Mouse (Mus musculus): ENCODE data around the gene 2310011J03Rik.
A peak's percentile ranks its signal among the peaks of the same experiment; 100 is the strongest.

The 2310011J03Rik gene

GRCm38 (mm10) chr10:80314494-80315001, 5.8 kb downstream of the 2310011J03Rik start:
- DNase-seq: no peak

DNA sequence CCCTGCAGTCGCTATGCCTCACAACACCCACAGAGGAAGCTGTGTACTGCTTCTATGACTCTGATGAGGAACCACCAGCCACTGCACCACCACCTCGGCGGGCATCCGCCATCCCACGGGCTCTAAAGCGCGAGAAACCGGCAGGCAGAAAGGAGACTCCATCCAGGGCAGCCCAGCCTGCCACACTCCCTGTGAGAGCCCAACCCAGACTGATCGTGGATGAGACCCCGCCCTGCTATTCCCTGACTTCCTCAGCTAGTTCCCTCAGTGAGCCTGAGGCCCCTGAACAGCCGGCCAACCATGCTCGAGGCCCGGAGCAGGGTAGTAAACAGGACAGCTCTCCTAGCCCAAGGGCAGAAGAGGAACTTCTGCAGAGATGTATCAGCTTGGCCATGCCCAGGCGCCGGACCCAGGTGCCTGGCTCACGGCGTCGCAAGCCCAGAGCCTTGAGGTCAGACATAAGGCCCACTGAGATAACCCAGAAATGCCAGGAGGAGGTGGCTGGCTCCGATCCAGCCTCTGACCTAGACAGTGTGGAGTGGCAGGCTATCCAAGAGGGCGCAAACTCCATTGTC, 6.6 kb downstream of the 2310011J03Rik start:
- no peak for DNase-seq

- no peak for DNase-seq
Observed at GRCm38 (mm10) chr10:80312586-80313504, 7.5 kb downstream of the 2310011J03Rik start.

GRCm38 (mm10) chr10:80311560-80311959, 8.8 kb downstream of the 2310011J03Rik start:
- DNase-seq: no peak

- peak; percentile 33 for DNase-seq
Observed at GRCm38 (mm10) chr10:80304862-80305261, 15.5 kb downstream of the 2310011J03Rik start.

DNA sequence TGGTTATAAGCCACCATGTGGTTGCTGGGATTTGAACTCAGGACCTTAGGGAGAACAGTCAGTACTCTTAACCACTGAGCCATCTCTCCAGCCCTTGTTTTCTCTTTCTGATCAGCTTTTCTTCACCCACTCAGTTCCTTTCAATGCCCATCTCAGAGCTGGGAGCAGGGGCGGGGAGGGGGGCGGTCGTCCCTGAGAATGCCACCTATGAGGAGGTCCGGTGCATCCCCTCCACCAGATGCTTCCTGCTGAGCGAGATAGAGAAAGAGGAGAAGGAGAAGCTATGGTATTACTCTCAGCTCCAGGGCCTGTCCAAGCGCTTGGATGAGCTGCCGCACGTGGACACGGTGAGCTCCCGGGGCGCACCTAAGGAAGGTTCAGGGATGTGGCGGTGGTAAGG, 15.9 kb downstream of the 2310011J03Rik start:
- DNase-seq: no peak

GRCm38 (mm10) chr10:80302471-80302881, 17.9 kb downstream of the 2310011J03Rik start:
- peak; percentile 80 for DNase-seq

- no peak for DNase-seq
Observed at GRCm38 (mm10) chr10:80302082-80302355, 18.3 kb downstream of the 2310011J03Rik start.

DNA sequence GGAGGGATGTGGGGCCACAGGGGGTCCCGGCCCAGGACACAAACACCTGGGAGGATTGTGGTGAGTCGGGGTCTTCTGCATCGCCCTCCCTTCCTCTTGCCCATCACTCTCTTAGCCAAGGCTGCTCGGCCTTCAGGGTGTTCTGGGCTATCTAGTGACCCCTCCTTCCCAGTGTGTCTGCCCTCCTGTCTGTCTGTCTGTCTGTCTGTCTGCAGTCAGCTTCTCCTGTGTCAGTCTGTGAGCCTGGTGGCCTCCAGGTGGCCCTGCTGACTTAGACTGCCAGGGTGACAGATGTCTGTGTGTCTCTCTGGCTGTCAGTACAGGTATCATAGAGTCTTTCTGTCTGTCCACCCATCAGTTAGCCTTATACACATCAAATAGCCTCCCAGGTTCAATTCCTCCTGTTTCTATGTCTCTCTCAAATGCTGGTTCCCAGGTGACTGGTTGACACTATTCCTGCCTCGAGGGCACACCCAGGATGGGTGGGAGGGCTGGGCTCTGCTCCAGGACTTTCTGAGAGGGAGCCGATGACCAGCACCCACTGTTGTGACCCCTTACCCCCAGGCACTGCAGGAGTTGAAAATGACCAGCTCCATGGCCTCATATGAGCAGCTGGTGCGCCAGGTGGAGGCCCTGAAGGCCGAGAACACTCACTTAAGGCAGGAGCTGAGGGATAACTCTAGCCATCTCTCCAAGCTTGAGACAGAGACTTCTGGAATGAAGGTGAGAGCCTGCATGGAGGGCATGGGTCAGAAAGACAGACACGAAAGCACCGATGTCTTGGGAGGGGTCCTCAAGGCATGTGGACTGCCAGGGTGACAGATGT, 18.9 kb downstream of the 2310011J03Rik start:
- no peak for DNase-seq

GRCm38 (mm10) chr10:80300672-80301181, 19.6 kb downstream of the 2310011J03Rik start:
- no peak for DNase-seq

DNA sequence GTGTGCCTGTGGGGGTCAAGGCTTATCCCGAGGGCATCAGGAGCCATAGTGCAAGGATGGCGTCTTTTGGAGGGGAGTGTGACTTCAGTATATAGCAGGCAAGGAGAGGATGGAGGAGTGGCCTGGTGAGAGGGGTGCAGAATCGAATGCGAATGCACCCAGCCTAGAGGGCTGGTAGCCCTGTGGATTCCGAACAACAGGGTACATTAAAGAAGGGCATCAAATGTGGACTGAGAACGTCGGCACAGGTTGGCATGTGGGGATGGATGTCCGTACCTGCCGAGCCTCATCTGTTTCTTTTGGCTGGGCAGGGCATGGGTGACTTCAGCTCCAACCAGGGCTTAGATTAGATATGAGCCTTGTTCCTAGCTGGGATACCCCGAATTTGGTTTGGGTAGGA, 20.5 kb downstream of the 2310011J03Rik start:
- no peak for DNase-seq

- no peak for DNase-seq
Observed at GRCm38 (mm10) chr10:80299301-80299700, 21.0 kb downstream of the 2310011J03Rik start.

- DNase-seq: no peak
Observed at GRCm38 (mm10) chr10:80298571-80299281, 21.6 kb downstream of the 2310011J03Rik start.

GRCm38 (mm10) chr10:80297526-80298133, 22.7 kb downstream of the 2310011J03Rik start:
- no peak for DNase-seq

DNA sequence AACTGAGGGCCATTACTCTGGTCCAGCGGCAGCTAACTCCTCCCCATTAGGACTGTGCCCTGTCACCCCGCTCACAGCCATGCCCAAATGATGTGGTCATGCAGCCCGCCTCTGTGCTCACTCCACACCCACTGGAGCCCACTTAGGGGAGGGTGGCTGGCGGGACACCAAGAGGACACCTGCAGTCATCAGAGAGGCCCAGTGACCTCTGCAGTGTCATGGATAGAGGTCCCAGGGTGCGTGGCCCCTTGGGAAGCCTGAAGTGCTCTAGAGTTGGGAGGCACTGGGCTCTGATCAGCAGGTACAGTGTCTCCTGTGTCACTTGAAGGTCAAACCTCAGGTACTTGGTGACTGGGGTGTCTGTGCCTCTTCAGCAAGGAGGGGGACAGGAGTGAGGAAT, 23.5 kb downstream of the 2310011J03Rik start:
- DNase-seq: no peak

- DNase-seq: peak; percentile 75
Observed at GRCm38 (mm10) chr10:80295618-80296425, 24.5 kb downstream of the 2310011J03Rik start, which contains the start of gene Apc2. Apc2 (plus strand) TSS chr10:80295977.

- DNase-seq: no peak
Observed at GRCm38 (mm10) chr10:80294788-80295303, 25.5 kb downstream of the 2310011J03Rik start.

- DNase-seq: no peak
Observed at GRCm38 (mm10) chr10:80294311-80294710, 26.0 kb downstream of the 2310011J03Rik start.

- DNase-seq: no peak
Observed at GRCm38 (mm10) chr10:80293325-80293724, 27.0 kb downstream of the 2310011J03Rik start.

DNA sequence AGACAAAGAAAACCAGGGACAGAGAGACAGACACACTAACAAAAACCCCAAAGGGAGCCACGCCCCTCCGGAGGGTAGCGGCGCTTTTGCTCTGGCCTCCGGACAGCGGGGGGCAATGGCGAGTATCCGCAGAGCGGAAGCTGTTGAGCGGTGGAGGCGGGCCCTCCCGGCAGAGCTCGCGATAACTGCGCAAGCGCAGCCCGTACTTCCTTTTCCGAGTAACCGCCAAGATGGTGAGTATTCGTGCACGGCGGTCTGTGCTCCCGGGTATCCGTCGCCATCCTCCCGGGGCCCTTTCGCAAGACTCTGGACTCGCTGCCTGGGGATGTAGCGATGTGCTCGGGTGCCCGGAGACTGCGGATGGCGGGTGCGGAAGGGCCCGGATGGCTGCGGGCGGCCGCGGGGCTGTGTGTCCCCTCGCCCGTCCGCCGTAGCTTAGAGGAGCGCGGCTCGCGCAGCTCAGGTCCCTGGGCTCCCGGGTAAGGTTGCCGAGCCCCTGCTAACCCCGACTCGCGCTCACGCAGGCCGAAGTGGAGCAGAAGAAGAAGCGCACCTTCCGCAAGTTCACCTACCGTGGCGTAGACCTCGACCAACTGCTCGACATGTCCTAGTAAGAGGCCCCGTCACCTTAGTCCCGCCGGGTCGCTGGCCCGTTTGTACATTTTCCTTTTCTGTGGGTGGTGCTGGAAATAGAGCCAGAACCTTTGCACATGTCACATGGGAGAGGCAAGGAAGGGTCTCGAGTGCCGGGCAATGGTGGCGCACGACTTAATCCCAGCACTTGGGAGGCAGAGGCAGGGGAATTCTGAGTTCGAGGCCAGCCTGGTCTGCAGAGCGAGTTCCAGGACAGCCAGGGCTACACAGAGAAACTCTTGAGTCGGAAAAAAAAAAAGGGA, 27.8 kb downstream of the 2310011J03Rik start, which contains the start of gene Rps15:
Gene Rps15 (plus strand): TSS at position 203 of the 896 bp plus-strand sequence.
- peak; percentile 96 for DNase-seq

Measured in lung, postnatal 14 days (tissue).